Mouse (Mus musculus): ENCODE data around the gene Sumo2. TPM values are rescaled to one million over a fixed set of nuclear protein-coding genes. Genes with fewer than 3 reads are reported as not detected.

The Sumo2 gene
- polyA plus RNA-seq, 1 experiment, result 105 TPM

DNA sequence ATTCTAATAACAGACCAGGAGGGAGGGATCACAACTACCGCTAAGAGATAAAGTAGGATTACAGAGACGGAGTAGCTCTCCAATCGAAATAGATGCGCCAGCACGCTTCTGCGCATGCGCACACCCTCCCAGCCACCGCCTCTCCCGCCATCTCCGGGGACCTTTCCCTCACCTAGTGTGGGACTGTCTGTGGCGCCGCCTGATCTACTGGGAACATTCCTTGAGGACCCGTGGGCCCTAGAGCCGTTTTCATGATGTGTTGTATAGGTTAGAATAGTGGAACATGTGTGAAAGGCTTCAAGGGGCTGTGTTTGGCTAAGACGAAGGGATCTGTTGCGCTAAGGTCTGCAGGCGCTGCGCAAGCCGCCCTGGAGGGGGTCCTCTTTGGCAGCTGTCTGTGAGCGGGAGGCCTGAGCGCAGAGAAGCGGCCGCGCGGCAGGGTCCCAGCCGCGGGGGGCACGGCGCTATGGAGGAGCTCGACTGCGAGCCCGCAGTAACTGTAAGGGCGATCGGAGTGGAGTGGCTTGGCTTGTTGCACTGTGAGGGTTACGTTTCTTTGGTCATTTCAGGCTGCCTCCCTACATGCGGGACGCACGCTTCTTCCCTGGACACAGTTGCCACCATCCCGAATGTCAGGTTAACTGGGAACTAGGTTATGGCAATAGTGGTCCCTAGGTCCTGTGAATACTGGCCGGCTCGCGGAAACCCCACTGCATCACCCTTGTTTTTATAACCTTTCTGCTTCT is 28.2 kb upstream of the Sumo2 start, which contains the start of gene Nup85:
Gene Nup85, plus strand, starts transcription at position 371 of the 746 bp plus-strand sequence.
- no peaks in the 10 kb centered on the region for H3K27me3 ChIP-seq (ENCODE audit: control insufficient read depth, insufficient read depth, low read length)
- H3K4me1 ChIP-seq (replicated peaks; ENCODE audit: control insufficient read depth, insufficient read depth, low read length), result 0 out of 2 replicates have a peak, but pooled peaks cover 2% of the 10 kb centered on the region
- peaks cover 19% of the 10 kb centered on the region for H3K36me3 ChIP-seq (ENCODE audit: control insufficient read depth, insufficient read depth, low read length)
- TF ChIP-seq CTCF (IDR thresholded peaks at IDR 0.05; ENCODE audit: borderline replicate concordance, control insufficient read depth, extremely low read depth, insufficient read depth, low read length, poor library complexity), result no peak
- peak; percentile 62 for TF ChIP-seq POLR2A (IDR thresholded peaks at IDR 0.05; ENCODE audit: control insufficient read depth, extremely low read depth, insufficient read depth, low read length, poor library complexity)
- under 1% methylated on average over 42 of the region's 42 CpGs for WGBS
- H3K27ac ChIP-seq (ENCODE audit: control insufficient read depth, insufficient read depth, low read length), result 0 out of 2 replicates have a peak within 1 kb of the TSS, but pooled peaks have one; percentile 33
- peak; percentile 96 for DNase-seq
- peak within 1 kb of the TSS; percentile 80 for H3K4me3 ChIP-seq (ENCODE audit: control insufficient read depth, insufficient read depth, low read length)

DNA sequence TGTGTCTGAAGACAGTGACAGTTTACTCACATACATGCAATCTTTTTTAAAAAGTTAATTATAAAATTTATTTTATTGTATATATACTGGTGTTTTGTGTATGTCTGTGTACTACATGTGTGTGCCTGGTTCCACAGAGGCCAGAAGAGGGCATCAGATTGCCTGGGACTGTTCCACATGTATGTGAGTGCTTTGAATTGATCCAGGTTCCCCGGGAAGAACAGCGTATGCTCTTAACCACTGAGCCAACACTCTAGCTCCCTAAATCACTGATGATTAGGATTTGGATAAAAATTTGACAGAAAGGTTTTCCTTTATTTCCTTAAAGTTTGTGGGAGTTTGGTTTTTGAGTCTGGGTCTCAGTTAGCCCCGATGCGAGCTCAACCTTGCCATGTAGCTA is 27.3 kb upstream of the Sumo2 start:
- Histone ChIP-seq H3K36me3 (ENCODE audit: control insufficient read depth, insufficient read depth, low read length) (peaks cover 13% of the 10 kb centered on the region), H3K4me3 (ENCODE audit: control insufficient read depth, insufficient read depth, low read length) (no peak overlapping the region), H3K27ac (ENCODE audit: control insufficient read depth, insufficient read depth, low read length) (no peak overlapping the region), H3K4me1 (replicated peaks; ENCODE audit: control insufficient read depth, insufficient read depth, low read length) (0 out of 2 replicates have a peak, but pooled peaks cover 2% of the 10 kb centered on the region), H3K27me3 (ENCODE audit: control insufficient read depth, insufficient read depth, low read length) (no peaks in the 10 kb centered on the region)
- no peak for DNase-seq
- WGBS, result 42% methylated on average over 4 of the region's 4 CpGs
- TF ChIP-seq CTCF (IDR thresholded peaks at IDR 0.05; ENCODE audit: borderline replicate concordance, control insufficient read depth, extremely low read depth, insufficient read depth, low read length, poor library complexity) (no peak), POLR2A (IDR thresholded peaks at IDR 0.05; ENCODE audit: control insufficient read depth, extremely low read depth, insufficient read depth, low read length, poor library complexity) (no peak)

DNA sequence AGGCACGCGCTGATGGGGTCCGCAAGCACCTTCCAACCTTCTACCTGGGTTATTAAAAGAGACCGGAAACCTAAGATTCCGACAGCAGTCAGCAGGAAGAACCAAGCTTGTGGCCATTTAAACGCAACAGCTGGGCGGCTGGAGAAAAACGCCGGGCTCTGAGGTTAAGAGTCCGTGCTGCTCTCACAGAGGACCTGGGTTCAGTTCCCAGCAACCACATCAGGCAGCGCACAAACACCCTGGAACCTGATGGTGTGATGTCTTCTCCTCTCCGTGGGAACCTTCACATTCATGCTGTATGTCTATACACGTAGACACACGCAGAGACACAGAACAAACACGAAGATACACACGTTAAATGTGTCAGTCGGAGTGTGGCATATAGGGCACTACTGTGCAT is 19.6 kb upstream of the Sumo2 start:
- no peaks in the 10 kb centered on the region for H3K27me3 ChIP-seq (ENCODE audit: control insufficient read depth, insufficient read depth, low read length)
- no peak overlapping the region for H3K27ac ChIP-seq (ENCODE audit: control insufficient read depth, insufficient read depth, low read length)
- DNase-seq, result no peak
- H3K36me3 ChIP-seq (ENCODE audit: control insufficient read depth, insufficient read depth, low read length), result no peaks in the 10 kb centered on the region
- TF ChIP-seq POLR2A (IDR thresholded peaks at IDR 0.05; ENCODE audit: control insufficient read depth, extremely low read depth, insufficient read depth, low read length, poor library complexity), result no peak
- no peak for TF ChIP-seq CTCF (IDR thresholded peaks at IDR 0.05; ENCODE audit: borderline replicate concordance, control insufficient read depth, extremely low read depth, insufficient read depth, low read length, poor library complexity)
- no peaks in the 10 kb centered on the region for H3K4me1 ChIP-seq (replicated peaks; ENCODE audit: control insufficient read depth, insufficient read depth, low read length)
- WGBS, result 87% methylated on average over 17 of the region's 17 CpGs
- no peak overlapping the region for H3K4me3 ChIP-seq (ENCODE audit: control insufficient read depth, insufficient read depth, low read length)

DNA sequence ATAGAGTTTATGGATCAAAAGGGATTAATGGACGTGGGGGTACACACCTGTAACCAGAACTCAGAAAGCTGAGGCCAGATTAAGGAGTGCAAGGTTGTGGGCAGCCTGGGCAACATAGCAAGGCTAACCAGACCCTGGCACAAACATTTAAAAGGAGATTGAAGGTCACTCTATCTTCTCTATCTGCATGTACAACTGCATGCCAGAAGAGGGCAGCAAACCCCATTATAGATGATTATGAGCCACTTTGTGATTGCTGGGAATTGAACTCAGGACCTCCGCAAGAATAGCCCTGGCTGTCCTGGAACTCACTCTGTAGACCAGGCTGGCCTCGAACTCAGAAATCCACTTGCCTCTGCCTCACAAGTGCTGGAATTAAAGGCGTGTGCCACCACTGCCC is 16.7 kb upstream of the Sumo2 start:
- no peak for TF ChIP-seq CTCF (IDR thresholded peaks at IDR 0.05; ENCODE audit: borderline replicate concordance, control insufficient read depth, extremely low read depth, insufficient read depth, low read length, poor library complexity)
- TF ChIP-seq POLR2A (IDR thresholded peaks at IDR 0.05; ENCODE audit: control insufficient read depth, extremely low read depth, insufficient read depth, low read length, poor library complexity), result no peak
- Histone ChIP-seq H3K4me3 (ENCODE audit: control insufficient read depth, insufficient read depth, low read length) (no peak overlapping the region), H3K36me3 (ENCODE audit: control insufficient read depth, insufficient read depth, low read length) (no peaks in the 10 kb centered on the region), H3K27ac (ENCODE audit: control insufficient read depth, insufficient read depth, low read length) (no peak overlapping the region), H3K27me3 (ENCODE audit: control insufficient read depth, insufficient read depth, low read length) (no peaks in the 10 kb centered on the region), H3K4me1 (replicated peaks; ENCODE audit: control insufficient read depth, insufficient read depth, low read length) (no peaks in the 10 kb centered on the region)
- DNase-seq, result peak; percentile 26
- 85% methylated on average over 4 of the region's 4 CpGs for WGBS

DNA sequence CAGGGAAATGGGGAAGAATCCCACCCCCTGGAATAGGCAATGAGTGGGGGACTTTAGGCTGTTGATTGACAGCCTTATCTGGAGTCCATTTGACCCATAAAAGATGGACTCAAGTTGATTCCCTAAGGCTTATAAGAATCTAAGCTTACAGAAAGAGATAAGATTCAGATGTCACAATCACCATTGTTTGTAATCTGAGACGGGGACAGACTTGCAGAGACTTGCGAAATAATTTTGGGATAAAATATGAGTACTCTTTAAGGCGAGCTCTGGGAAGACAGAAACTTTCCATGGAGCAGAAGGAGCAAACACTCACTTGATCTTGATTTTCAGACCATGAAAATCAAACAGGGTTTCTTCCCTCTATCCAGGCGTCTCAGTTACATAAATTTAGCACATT is 7.5 kb upstream of the Sumo2 start:
- H3K4me3 ChIP-seq (ENCODE audit: control insufficient read depth, insufficient read depth, low read length), result no peak overlapping the region
- no peaks in the 10 kb centered on the region for H3K4me1 ChIP-seq (replicated peaks; ENCODE audit: control insufficient read depth, insufficient read depth, low read length)
- DNase-seq, result no peak
- no peaks in the 10 kb centered on the region for H3K27me3 ChIP-seq (ENCODE audit: control insufficient read depth, insufficient read depth, low read length)
- no peaks in the 10 kb centered on the region for H3K36me3 ChIP-seq (ENCODE audit: control insufficient read depth, insufficient read depth, low read length)
- H3K27ac ChIP-seq (ENCODE audit: control insufficient read depth, insufficient read depth, low read length), result no peak overlapping the region
- whole genome bisulfite sequencing, result 90% methylated on average over 4 of the region's 4 CpGs
- no peak for TF ChIP-seq POLR2A (IDR thresholded peaks at IDR 0.05; ENCODE audit: control insufficient read depth, extremely low read depth, insufficient read depth, low read length, poor library complexity)
- no peak for TF ChIP-seq CTCF (IDR thresholded peaks at IDR 0.05; ENCODE audit: borderline replicate concordance, control insufficient read depth, extremely low read depth, insufficient read depth, low read length, poor library complexity)

DNA sequence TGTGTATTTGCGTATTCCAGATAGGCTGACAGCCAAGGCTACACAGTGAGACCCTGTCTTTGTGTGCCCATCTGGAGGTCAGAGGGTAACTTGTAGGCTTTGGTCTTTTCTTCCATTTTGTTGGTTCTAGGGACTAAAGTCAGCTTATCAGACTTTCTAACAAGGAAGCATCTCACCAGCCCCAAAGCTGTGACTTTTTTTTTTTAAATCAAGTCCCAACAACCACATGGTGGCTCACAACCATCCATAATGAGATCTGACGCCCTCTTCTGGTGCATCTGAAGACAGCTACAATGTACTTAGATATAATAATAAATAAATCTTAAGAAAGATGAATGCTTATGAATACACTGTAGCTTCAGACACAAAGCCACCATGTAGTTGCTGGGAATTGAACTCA is 2.0 kb upstream of the Sumo2 start:
- Histone ChIP-seq H3K27ac (ENCODE audit: control insufficient read depth, insufficient read depth, low read length) (no peak overlapping the region), H3K27me3 (ENCODE audit: control insufficient read depth, insufficient read depth, low read length) (no peaks in the 10 kb centered on the region), H3K4me3 (ENCODE audit: control insufficient read depth, insufficient read depth, low read length) (no peak overlapping the region), H3K36me3 (ENCODE audit: control insufficient read depth, insufficient read depth, low read length) (peaks cover 8% of the 10 kb centered on the region), H3K4me1 (replicated peaks; ENCODE audit: control insufficient read depth, insufficient read depth, low read length) (peaks cover 7% of the 10 kb centered on the region)
- TF ChIP-seq POLR2A (IDR thresholded peaks at IDR 0.05; ENCODE audit: control insufficient read depth, extremely low read depth, insufficient read depth, low read length, poor library complexity), result no peak
- TF ChIP-seq CTCF (IDR thresholded peaks at IDR 0.05; ENCODE audit: borderline replicate concordance, control insufficient read depth, extremely low read depth, insufficient read depth, low read length, poor library complexity), result no peak
- DNase-seq, result no peak
- 60% methylated on average over 2 of the region's 2 CpGs for WGBS

All from thymus, adult 2 months (tissue).